Mouse (Mus musculus) cerebellum, adult 2 months (tissue): ENCODE measurements at regions not wholly inside any gene's neighbourhood (a gene's known extent, or its start where the extent isn't known, plus 50 kb on each side); places are given as distances from the start of the nearest gene placed in this dataset.

Source experiments
- CTCF ChIP-seq: fragments of 200-500 bp; IDR thresholded peaks from 2 replicates; pipeline ENCODE4 v1.5.1; 2011; ENCODE audit warnings: low read depth, mild to moderate bottlenecking, control low read depth, low read length, moderate library complexity, borderline replicate concordance; ENCODE audit not compliant: insufficient read depth
- POLR2A ChIP-seq: fragments of 200-500 bp; IDR thresholded peaks from 2 replicates; pipeline ENCODE4 v1.6.1; 2011; ENCODE audit warnings: low read length, control low read depth, borderline replicate concordance; ENCODE audit not compliant: insufficient read depth

- TF ChIP-seq CTCF (no peak), POLR2A (no peak)
Measured at GRCm38 (mm10) chr11:52565457-52565856, 169.2 kb downstream of the 9530068E07Rik start.
